Mouse (Mus musculus): Measurements from ENCODE around the gene Zfr. TPM values are rescaled to one million over a fixed set of nuclear protein-coding genes. Genes with fewer than 3 reads are reported as not detected.

The Zfr gene
- polyA plus RNA-seq, 1 experiment from 2014 or later, result 52.9 TPM

GRCm38 (mm10) chr15:12090981-12091669, 26.5 kb upstream of the Zfr start:
- DNase-seq (ENCODE audit: low spot score) (no peak), ATAC-seq (ENCODE audit: low FRiP score, low TSS enrichment) (no peak)
- no peaks in the 10 kb centered on the region for H3K27me3 ChIP-seq (ENCODE audit: control insufficient read depth, insufficient read depth, low read length)
- H3K9ac ChIP-seq (ENCODE audit: low read length), result no peak overlapping the region
- H3K4me1 ChIP-seq (replicated peaks; ENCODE audit: control insufficient read depth, insufficient read depth), result no peaks in the 10 kb centered on the region
- H3K9me3 ChIP-seq (ENCODE audit: control insufficient read depth, low read length), result no peaks in the 10 kb centered on the region
- no peaks in the 10 kb centered on the region for H3K36me3 ChIP-seq (ENCODE audit: control insufficient read depth, insufficient read depth, low read length)
- WGBS, result 87% methylated on average over 9 of the region's 9 CpGs
- TF ChIP-seq EP300 (optimal IDR thresholded peaks at IDR 0.05), result no peak
- no peak for TF ChIP-seq CTCF (IDR thresholded peaks at IDR 0.05; ENCODE audit: low read depth)
- H3K4me3 ChIP-seq (ENCODE audit: low read depth, low read length), result no peak overlapping the region
- no peak overlapping the region for H3K27ac ChIP-seq (replicated peaks)
- H3K4me2 ChIP-seq (replicated peaks; ENCODE audit: low read depth), result no peak overlapping the region

GRCm38 (mm10) chr15:12091781-12092458, 25.7 kb upstream of the Zfr start:
- no peak for ATAC-seq (ENCODE audit: low FRiP score, low TSS enrichment)
- H3K4me1 ChIP-seq (replicated peaks; ENCODE audit: control insufficient read depth, insufficient read depth), result no peaks in the 10 kb centered on the region
- TF ChIP-seq EP300 (optimal IDR thresholded peaks at IDR 0.05) (no peak), CTCF (IDR thresholded peaks at IDR 0.05; ENCODE audit: low read depth) (peak; percentile 84)
- peak; percentile 36 for DNase-seq (ENCODE audit: low spot score)
- WGBS, result 67% methylated on average over 10 of the region's 10 CpGs
- H3K27ac ChIP-seq (replicated peaks), result no peak overlapping the region
- H3K4me3 ChIP-seq (ENCODE audit: low read depth, low read length), result no peak overlapping the region
- H3K36me3 ChIP-seq (ENCODE audit: control insufficient read depth, insufficient read depth, low read length), result no peaks in the 10 kb centered on the region
- no peak overlapping the region for H3K9ac ChIP-seq (ENCODE audit: low read length)
- no peak overlapping the region for H3K4me2 ChIP-seq (replicated peaks; ENCODE audit: low read depth)
- no peaks in the 10 kb centered on the region for H3K9me3 ChIP-seq (ENCODE audit: control insufficient read depth, low read length)
- no peaks in the 10 kb centered on the region for H3K27me3 ChIP-seq (ENCODE audit: control insufficient read depth, insufficient read depth, low read length)

GRCm38 (mm10) chr15:12093026-12093960, 24.3 kb upstream of the Zfr start:
- 80% methylated on average over 25 of the region's 25 CpGs for WGBS
- DNase-seq (ENCODE audit: low spot score) (no peak), ATAC-seq (ENCODE audit: low FRiP score, low TSS enrichment) (no peak)
- Histone ChIP-seq H3K4me2 (replicated peaks; ENCODE audit: low read depth) (no peak overlapping the region), H3K4me3 (ENCODE audit: low read depth, low read length) (no peak overlapping the region), H3K9me3 (ENCODE audit: control insufficient read depth, low read length) (no peaks in the 10 kb centered on the region; the same call in 1 of the 2 replicates), H3K9ac (ENCODE audit: low read length) (no peak overlapping the region), H3K27me3 (ENCODE audit: control insufficient read depth, insufficient read depth, low read length) (no peaks in the 10 kb centered on the region), H3K4me1 (replicated peaks; ENCODE audit: control insufficient read depth, insufficient read depth) (no peaks in the 10 kb centered on the region), H3K36me3 (ENCODE audit: control insufficient read depth, insufficient read depth, low read length) (no peaks in the 10 kb centered on the region), H3K27ac (replicated peaks) (no peak overlapping the region)
- TF ChIP-seq CTCF (IDR thresholded peaks at IDR 0.05; ENCODE audit: low read depth), result no peak

- no peak for ATAC-seq (ENCODE audit: low FRiP score, low TSS enrichment)
- H3K4me1 ChIP-seq (replicated peaks; ENCODE audit: control insufficient read depth, insufficient read depth), result no peaks in the 10 kb centered on the region
- no peaks in the 10 kb centered on the region; the same call in 1 of the 2 replicates for H3K9me3 ChIP-seq (ENCODE audit: control insufficient read depth, low read length)
- H3K36me3 ChIP-seq (ENCODE audit: control insufficient read depth, insufficient read depth, low read length), result no peaks in the 10 kb centered on the region
- H3K9ac ChIP-seq (ENCODE audit: low read length), result no peak overlapping the region
- no peaks in the 10 kb centered on the region for H3K27me3 ChIP-seq (ENCODE audit: control insufficient read depth, insufficient read depth, low read length)
- H3K4me2 ChIP-seq (replicated peaks; ENCODE audit: low read depth), result no peak overlapping the region
- 92% methylated on average over 4 of the region's 4 CpGs for WGBS
- TF ChIP-seq CTCF (IDR thresholded peaks at IDR 0.05; ENCODE audit: low read depth), result no peak
- TF ChIP-seq EP300 (optimal IDR thresholded peaks at IDR 0.05), result no peak
- no peak for DNase-seq (ENCODE audit: low spot score)
- no peak overlapping the region for H3K4me3 ChIP-seq (ENCODE audit: low read depth, low read length)
- H3K27ac ChIP-seq (replicated peaks), result no peak overlapping the region
These were observed 23.6 kb upstream of the Zfr start for GRCm38 (mm10) chr15:12093961-12094566.

- 76% methylated on average over 4 of the region's 4 CpGs for WGBS
- no peak for TF ChIP-seq CTCF (IDR thresholded peaks at IDR 0.05; ENCODE audit: low read depth)
- TF ChIP-seq EP300 (optimal IDR thresholded peaks at IDR 0.05), result no peak
- Histone ChIP-seq H3K4me3 (ENCODE audit: low read depth, low read length) (no peak overlapping the region), H3K4me1 (replicated peaks; ENCODE audit: control insufficient read depth, insufficient read depth) (no peaks in the 10 kb centered on the region), H3K9ac (ENCODE audit: low read length) (no peak overlapping the region), H3K36me3 (ENCODE audit: control insufficient read depth, insufficient read depth, low read length) (no peaks in the 10 kb centered on the region), H3K27me3 (ENCODE audit: control insufficient read depth, insufficient read depth, low read length) (no peaks in the 10 kb centered on the region), H3K9me3 (ENCODE audit: control insufficient read depth, low read length) (no peaks in the 10 kb centered on the region; the same call in 1 of the 2 replicates), H3K27ac (replicated peaks) (no peak overlapping the region), H3K4me2 (replicated peaks; ENCODE audit: low read depth) (no peak overlapping the region)
- ATAC-seq (ENCODE audit: low FRiP score, low TSS enrichment) (no peak), DNase-seq (ENCODE audit: low spot score) (no peak)
These were observed 21.2 kb upstream of the Zfr start for GRCm38 (mm10) chr15:12096447-12096846.
